Mouse (Mus musculus) left cerebral cortex, adult 9 months (tissue): ENCODE data around the gene Ube2e1.
"Not testable (repeated sequence)": the region's sequence is repeated elsewhere in the genome, so short reads cannot be mapped to it uniquely, and the experiment has no call there.

ENCODE experiments used
- DNase-seq, 2 experiments: peaks; one replicate each; pipeline ENCODE4 v3.0.0; 2022; ENCODE audit warnings: low spot score in 2 of 2

Ube2e1 gene

GRCm38 (mm10) chr14:18326968-18327672 lies 4.5 kb downstream of the Ube2e1 start:
- DNase-seq, result no peak

GRCm38 (mm10) chr14:18317457-18318411 lies 13.9 kb downstream of the Ube2e1 start:
- no peak for DNase-seq

GRCm38 (mm10) chr14:18304165-18304564 lies 27.5 kb downstream of the Ube2e1 start:
- DNase-seq, result no peak

- DNase-seq, result peak; percentile 51 to 72
Observed at GRCm38 (mm10) chr14:18303262-18303661, 28.4 kb downstream of the Ube2e1 start.

GRCm38 (mm10) chr14:18302750-18303149 lies 28.9 kb downstream of the Ube2e1 start:
- no peak for DNase-seq

GRCm38 (mm10) chr14:18301591-18301990 lies 30.1 kb downstream of the Ube2e1 start:
- DNase-seq, result no peak

GRCm38 (mm10) chr14:18300676-18301075 lies 31.0 kb downstream of the Ube2e1 start:
- DNase-seq, result no peak

- no peak for DNase-seq
Observed at GRCm38 (mm10) chr14:18298874-18299273, 32.8 kb downstream of the Ube2e1 start.

GRCm38 (mm10) chr14:18297441-18297840 lies 34.2 kb downstream of the Ube2e1 start:
- DNase-seq, result no peak

- DNase-seq, result no peak
Observed at GRCm38 (mm10) chr14:18292578-18292977, 39.1 kb downstream of the Ube2e1 start.

- peak in 1 of 2 experiments; percentile 34 for DNase-seq
Observed at GRCm38 (mm10) chr14:18292111-18292510, 39.5 kb downstream of the Ube2e1 start.

- no peak for DNase-seq
Observed at GRCm38 (mm10) chr14:18287391-18287790, 44.3 kb downstream of the Ube2e1 start.

GRCm38 (mm10) chr14:18286441-18286840 lies 45.2 kb downstream of the Ube2e1 start:
- no peak for DNase-seq

- DNase-seq, result no peak
Observed at GRCm38 (mm10) chr14:18285476-18285875, 46.2 kb downstream of the Ube2e1 start.

- DNase-seq, result no peak
Observed at GRCm38 (mm10) chr14:18284581-18284980, 47.1 kb downstream of the Ube2e1 start.

GRCm38 (mm10) chr14:18280375-18280774 lies 51.3 kb downstream of the Ube2e1 start:
- no peak for DNase-seq

GRCm38 (mm10) chr14:18274526-18274925 lies 57.1 kb downstream of the Ube2e1 start:
- DNase-seq, result no peak

- no peak for DNase-seq
Observed at GRCm38 (mm10) chr14:18271666-18272065, 60.0 kb downstream of the Ube2e1 start.

GRCm38 (mm10) chr14:18270529-18271441 lies 60.9 kb downstream of the Ube2e1 start, which contains the start of the genes Nkiras1 and Rpl15:
TSS of gene Nkiras1 (plus strand) at chr14:18271136.
TSS of gene Rpl15 (minus strand) at chr14:18271391.
- peak; percentile 97 to 99 for DNase-seq

- DNase-seq, result not testable (repeated sequence)
Observed at GRCm38 (mm10) chr14:18269947-18270528, 61.6 kb downstream of the Ube2e1 start.

GRCm38 (mm10) chr14:18263427-18263826 lies 68.2 kb downstream of the Ube2e1 start:
- DNase-seq, result no peak
